Mouse (Mus musculus): ENCODE results near the gene Gmeb1. TPM values are rescaled to one million over a fixed set of nuclear protein-coding genes. Genes with fewer than 3 reads are reported as not detected.
"Not testable (repeated sequence)": the region's sequence is repeated elsewhere in the genome, so short reads cannot be mapped to it uniquely, and the experiment has no call there.

Gene Gmeb1
- polyA plus RNA-seq, 1 experiment: 23.8 TPM

- no peaks in the 10 kb centered on the region for H3K27me3 ChIP-seq (ENCODE audit: control insufficient read depth, insufficient read depth, low read length, poor library complexity, severe bottlenecking)
- H3K36me3 ChIP-seq (ENCODE audit: control insufficient read depth, insufficient read depth, low read length, poor library complexity, severe bottlenecking): peaks cover 16% of the 10 kb centered on the region
- H3K4me3 ChIP-seq (ENCODE audit: low read depth, low read length): no peak overlapping the region
- no peak overlapping the region for H3K27ac ChIP-seq (ENCODE audit: insufficient read depth, low read length)
- H3K9me3 ChIP-seq (replicated peaks; ENCODE audit: control insufficient read depth, insufficient read depth, low read length, poor library complexity, severe bottlenecking): no peaks in the 10 kb centered on the region
- peaks cover 3% of the 10 kb centered on the region for H3K4me1 ChIP-seq (ENCODE audit: control insufficient read depth, insufficient read depth, low read length)
- TF ChIP-seq EP300 (IDR thresholded peaks at IDR 0.05; ENCODE audit: insufficient read depth, low read depth, low read length) (no peak), CTCF (IDR thresholded peaks at IDR 0.05; ENCODE audit: low read depth, low read length) (no peak), POLR2A (IDR thresholded peaks at IDR 0.05; ENCODE audit: insufficient read depth, low read length) (no peak)
- no peak overlapping the region for H3K9ac ChIP-seq (ENCODE audit: low read depth, poor library complexity, severe bottlenecking)
These were observed 43.9 kb upstream of the Gmeb1 start for GRCm38 (mm10) chr4:132305276-132305675.

GRCm38 (mm10) chr4:132303484-132303883 is 42.1 kb upstream of the Gmeb1 start:
- not testable (repeated sequence) for H3K9me3 ChIP-seq (replicated peaks; ENCODE audit: control insufficient read depth, insufficient read depth, low read length, poor library complexity, severe bottlenecking); H3K4me1 ChIP-seq (ENCODE audit: control insufficient read depth, insufficient read depth, low read length); H3K27me3 ChIP-seq (ENCODE audit: control insufficient read depth, insufficient read depth, low read length, poor library complexity, severe bottlenecking); H3K36me3 ChIP-seq (ENCODE audit: control insufficient read depth, insufficient read depth, low read length, poor library complexity, severe bottlenecking)
- Histone ChIP-seq H3K4me3 (ENCODE audit: low read depth, low read length) (peak overlapping the region; percentile 77), H3K9ac (ENCODE audit: low read depth, poor library complexity, severe bottlenecking) (peak overlapping the region; percentile 17; the same call in 1 of the 2 replicates), H3K27ac (ENCODE audit: insufficient read depth, low read length) (peak overlapping the region; percentile 57)

GRCm38 (mm10) chr4:132302939-132303479 is 41.6 kb upstream of the Gmeb1 start, which contains the start of gene Rab42:
Rab42 (minus strand) TSS chr4:132303385.
- TF ChIP-seq EP300 (IDR thresholded peaks at IDR 0.05; ENCODE audit: insufficient read depth, low read depth, low read length) (no peak), POLR2A (IDR thresholded peaks at IDR 0.05; ENCODE audit: insufficient read depth, low read length) (no peak)
- Histone ChIP-seq H3K9me3 (replicated peaks; ENCODE audit: control insufficient read depth, insufficient read depth, low read length, poor library complexity, severe bottlenecking) (no peaks in the 10 kb centered on the region), H3K4me3 (ENCODE audit: low read depth, low read length) (peak within 1 kb of the TSS; percentile 77), H3K9ac (ENCODE audit: low read depth, poor library complexity, severe bottlenecking) (peak within 1 kb of the TSS; percentile 17), H3K27me3 (ENCODE audit: control insufficient read depth, insufficient read depth, low read length, poor library complexity, severe bottlenecking) (no peaks in the 10 kb centered on the region), H3K36me3 (ENCODE audit: control insufficient read depth, insufficient read depth, low read length, poor library complexity, severe bottlenecking) (no peaks in the 10 kb centered on the region), H3K27ac (ENCODE audit: insufficient read depth, low read length) (peak within 1 kb of the TSS; percentile 57), H3K4me1 (ENCODE audit: control insufficient read depth, insufficient read depth, low read length) (peaks cover 3% of the 10 kb centered on the region)

GRCm38 (mm10) chr4:132301965-132302938 is 40.9 kb upstream of the Gmeb1 start:
- no peaks in the 10 kb centered on the region for H3K36me3 ChIP-seq (ENCODE audit: control insufficient read depth, insufficient read depth, low read length, poor library complexity, severe bottlenecking)
- peak overlapping the region; percentile 17 for H3K9ac ChIP-seq (ENCODE audit: low read depth, poor library complexity, severe bottlenecking)
- H3K4me1 ChIP-seq (ENCODE audit: control insufficient read depth, insufficient read depth, low read length): peaks cover 3% of the 10 kb centered on the region
- no peak overlapping the region for H3K27ac ChIP-seq (ENCODE audit: insufficient read depth, low read length)
- no peaks in the 10 kb centered on the region for H3K9me3 ChIP-seq (replicated peaks; ENCODE audit: control insufficient read depth, insufficient read depth, low read length, poor library complexity, severe bottlenecking)
- TF ChIP-seq POLR2A (IDR thresholded peaks at IDR 0.05; ENCODE audit: insufficient read depth, low read length) (no peak), EP300 (IDR thresholded peaks at IDR 0.05; ENCODE audit: insufficient read depth, low read depth, low read length) (no peak), CTCF (IDR thresholded peaks at IDR 0.05; ENCODE audit: low read depth, low read length) (no peak)
- no peaks in the 10 kb centered on the region for H3K27me3 ChIP-seq (ENCODE audit: control insufficient read depth, insufficient read depth, low read length, poor library complexity, severe bottlenecking)
- peak overlapping the region; percentile 77 for H3K4me3 ChIP-seq (ENCODE audit: low read depth, low read length)

- no peaks in the 10 kb centered on the region for H3K9me3 ChIP-seq (replicated peaks; ENCODE audit: control insufficient read depth, insufficient read depth, low read length, poor library complexity, severe bottlenecking)
- no peaks in the 10 kb centered on the region for H3K36me3 ChIP-seq (ENCODE audit: control insufficient read depth, insufficient read depth, low read length, poor library complexity, severe bottlenecking)
- H3K27ac ChIP-seq (ENCODE audit: insufficient read depth, low read length): no peak overlapping the region
- no peak overlapping the region for H3K9ac ChIP-seq (ENCODE audit: low read depth, poor library complexity, severe bottlenecking)
- no peak for TF ChIP-seq EP300 (IDR thresholded peaks at IDR 0.05; ENCODE audit: insufficient read depth, low read depth, low read length)
- TF ChIP-seq CTCF (IDR thresholded peaks at IDR 0.05; ENCODE audit: low read depth, low read length): no peak
- no peak for TF ChIP-seq POLR2A (IDR thresholded peaks at IDR 0.05; ENCODE audit: insufficient read depth, low read length)
- H3K27me3 ChIP-seq (ENCODE audit: control insufficient read depth, insufficient read depth, low read length, poor library complexity, severe bottlenecking): no peaks in the 10 kb centered on the region
- peaks cover 3% of the 10 kb centered on the region for H3K4me1 ChIP-seq (ENCODE audit: control insufficient read depth, insufficient read depth, low read length)
- no peak overlapping the region for H3K4me3 ChIP-seq (ENCODE audit: low read depth, low read length)
These were observed 40.1 kb upstream of the Gmeb1 start for GRCm38 (mm10) chr4:132301486-132301885.

- Histone ChIP-seq H3K27ac (ENCODE audit: insufficient read depth, low read length) (no peak overlapping the region), H3K27me3 (ENCODE audit: control insufficient read depth, insufficient read depth, low read length, poor library complexity, severe bottlenecking) (no peaks in the 10 kb centered on the region), H3K36me3 (ENCODE audit: control insufficient read depth, insufficient read depth, low read length, poor library complexity, severe bottlenecking) (no peaks in the 10 kb centered on the region), H3K4me1 (ENCODE audit: control insufficient read depth, insufficient read depth, low read length) (peaks cover 3% of the 10 kb centered on the region), H3K9me3 (replicated peaks; ENCODE audit: control insufficient read depth, insufficient read depth, low read length, poor library complexity, severe bottlenecking) (no peaks in the 10 kb centered on the region), H3K4me3 (ENCODE audit: low read depth, low read length) (no peak overlapping the region), H3K9ac (ENCODE audit: low read depth, poor library complexity, severe bottlenecking) (no peak overlapping the region)
- TF ChIP-seq EP300 (IDR thresholded peaks at IDR 0.05; ENCODE audit: insufficient read depth, low read depth, low read length) (no peak), POLR2A (IDR thresholded peaks at IDR 0.05; ENCODE audit: insufficient read depth, low read length) (no peak), CTCF (IDR thresholded peaks at IDR 0.05; ENCODE audit: low read depth, low read length) (no peak)
These were observed 38.4 kb upstream of the Gmeb1 start for GRCm38 (mm10) chr4:132299849-132300248.

All from ES-Bruce4 (cell line).